Mouse (Mus musculus) embryonic facial prominence, embryonic 13.5 days (tissue): ENCODE measurements around the gene Zfp949. TPM values are rescaled to one million over a fixed set of nuclear protein-coding genes. Genes with fewer than 3 reads are reported as not detected.

Experiments
- ATAC-seq: fragments of 200-750 bp; cut with Nextera tagmentation; 2 replicates; pipeline ENCODE4 v1.8.0; 2017; ENCODE audit warnings: low read depth; ENCODE audit not compliant: insufficient number of reproducible peaks, insufficient read depth, low FRiP score, low TSS enrichment
- H3K27ac ChIP-seq: fragments of 300-500 bp; sonication (generic); 2 replicates; pipeline ENCODE4 v1.5.1; 2015; ENCODE audit warnings: moderate library complexity, mild to moderate bottlenecking, inconsistent platforms
- H3K27me3 ChIP-seq: fragments of 300-500 bp; sonication (generic); 2 replicates; pipeline ENCODE4 v1.6.1; 2015; ENCODE audit warnings: mild to moderate bottlenecking, inconsistent platforms
- H3K36me3 ChIP-seq: fragments of 300-500 bp; sonication (generic); 2 replicates; pipeline ENCODE4 v1.6.1; 2015; ENCODE audit warnings: mild to moderate bottlenecking, inconsistent platforms
- H3K4me1 ChIP-seq: fragments of 300-500 bp; sonication (generic); 2 replicates; pipeline ENCODE4 v1.6.1; 2015; ENCODE audit warnings: inconsistent platforms
- H3K4me2 ChIP-seq: fragments of 300-500 bp; sonication (generic); 2 replicates; pipeline ENCODE4 v1.6.1; 2015; ENCODE audit warnings: moderate library complexity, mild to moderate bottlenecking, inconsistent platforms
- H3K4me3 ChIP-seq: fragments of 300-500 bp; sonication (generic); 2 replicates; pipeline ENCODE4 v1.5.1; 2015; ENCODE audit warnings: mild to moderate bottlenecking, inconsistent platforms
- H3K9ac ChIP-seq: fragments of 300-500 bp; sonication (generic); 2 replicates; pipeline ENCODE4 v1.6.1; 2015; ENCODE audit warnings: mild to moderate bottlenecking, inconsistent platforms
- H3K9me3 ChIP-seq: fragments of 300-500 bp; sonication (generic); 2 replicates; pipeline ENCODE4 v1.6.1; 2016; ENCODE audit warnings: inconsistent platforms
- WGBS: fragments of 180-500 bp; shearing (Covaris S2); methylation state at CpG from one replicate; pipeline ENCODE4 v1.1.7; 2015; ENCODE audit warnings: mixed read lengths; 5-methylcytosine and 5-hydroxymethylcytosine counted together
- polyA plus RNA-seq: library from polyadenylated mRNA; unstranded; fragments of >200 nt; fragmentation: Nextera tagmentation; extraction: Ambion mirVana; gene quantifications from 2 replicates; pipeline ENCODE4 v1.2.1, GENCODE M21; 2015

The Zfp949 gene
- polyA plus RNA-seq: 13.7 and 17.8 TPM in 2 replicates

- Histone ChIP-seq H3K4me1 (peaks cover 16% of the 10 kb centered on the region), H3K4me3 (peak within 1 kb of the TSS; percentile 77), H3K9ac (peak within 1 kb of the TSS; percentile 81), H3K9me3 (no peaks in the 10 kb centered on the region), H3K27me3 (no peaks in the 10 kb centered on the region), H3K27ac (peak within 1 kb of the TSS; percentile 86), H3K4me2 (peak within 1 kb of the TSS; percentile 62), H3K36me3 (peaks cover 13% of the 10 kb centered on the region; the same call in 1 of the 2 replicates)
- under 1% methylated on average over 30 of the region's 30 CpGs for WGBS
- ATAC-seq: peak; percentile 89
Measured at GRCm38 (mm10) chr9:88547851-88548613, at the start of gene Zfp949. Zfp949 (plus strand) TSS chr9:88548020.

DNA sequence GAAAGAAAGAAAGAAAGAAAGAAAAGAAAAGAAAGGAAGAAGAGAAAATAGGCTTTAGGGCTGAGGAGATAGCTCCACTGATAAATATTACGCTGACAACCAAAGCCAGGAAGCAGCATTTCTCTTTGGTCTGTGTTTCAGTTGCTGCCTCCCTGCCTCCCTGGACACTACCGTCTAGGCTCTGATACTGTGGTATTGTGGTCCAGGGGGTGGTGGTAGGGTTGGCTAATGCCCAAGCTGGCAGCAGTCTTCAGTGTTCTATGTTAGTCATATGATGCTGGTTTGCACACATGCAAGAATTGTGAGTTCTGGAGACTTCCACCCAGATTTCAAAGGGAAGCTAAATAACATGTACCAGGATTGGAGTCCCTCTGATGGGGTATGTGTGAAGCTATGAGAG, 47.7 kb upstream of the Zfp949 start:
- H3K27me3 ChIP-seq: no peaks in the 10 kb centered on the region
- H3K4me3 ChIP-seq: no peak overlapping the region
- 67% methylated on average over 2 of the region's 2 CpGs for WGBS
- no peak for ATAC-seq
- H3K9ac ChIP-seq: no peak overlapping the region
- no peak overlapping the region for H3K27ac ChIP-seq
- H3K36me3 ChIP-seq: no peaks in the 10 kb centered on the region
- no peak overlapping the region for H3K4me2 ChIP-seq
- no peaks in the 10 kb centered on the region for H3K9me3 ChIP-seq
- no peaks in the 10 kb centered on the region for H3K4me1 ChIP-seq

GRCm38 (mm10) chr9:88501846-88502245, 46.0 kb upstream of the Zfp949 start:
- WGBS: 88% methylated on average over 6 of the region's 6 CpGs
- no peaks in the 10 kb centered on the region for H3K4me1 ChIP-seq
- no peaks in the 10 kb centered on the region for H3K27me3 ChIP-seq
- H3K4me3 ChIP-seq: no peak overlapping the region
- no peak overlapping the region for H3K27ac ChIP-seq
- no peaks in the 10 kb centered on the region for H3K9me3 ChIP-seq
- no peaks in the 10 kb centered on the region for H3K36me3 ChIP-seq
- H3K4me2 ChIP-seq: no peak overlapping the region
- H3K9ac ChIP-seq: no peak overlapping the region
- ATAC-seq: no peak

DNA sequence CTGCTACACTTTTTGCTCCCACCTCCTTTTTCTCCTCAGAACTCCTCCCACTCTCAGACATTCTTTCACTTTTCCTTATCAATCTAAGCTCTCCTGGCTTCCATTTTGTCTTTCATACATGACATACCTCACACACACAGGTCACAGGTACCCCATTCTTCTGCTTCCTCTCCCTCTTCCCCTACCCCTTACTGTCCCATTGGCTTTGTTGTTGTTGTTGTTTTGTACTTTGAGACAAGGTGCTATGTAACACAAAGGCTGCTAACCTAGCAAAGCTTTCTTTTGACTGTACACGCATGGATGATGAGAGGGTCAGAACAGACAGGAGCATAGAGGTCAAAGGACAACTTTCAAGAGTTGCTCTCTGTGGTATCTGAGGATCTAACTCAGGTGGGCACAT, 32.3 kb upstream of the Zfp949 start:
- Histone ChIP-seq H3K27ac (no peak overlapping the region), H3K9ac (no peak overlapping the region), H3K27me3 (no peaks in the 10 kb centered on the region), H3K9me3 (no peaks in the 10 kb centered on the region), H3K36me3 (peaks cover 11% of the 10 kb centered on the region), H3K4me3 (no peak overlapping the region), H3K4me1 (peaks cover 5% of the 10 kb centered on the region; the same call in 1 of the 2 replicates), H3K4me2 (no peak overlapping the region)
- 90% methylated on average over 1 of the region's 1 CpGs for WGBS
- no peak for ATAC-seq

DNA sequence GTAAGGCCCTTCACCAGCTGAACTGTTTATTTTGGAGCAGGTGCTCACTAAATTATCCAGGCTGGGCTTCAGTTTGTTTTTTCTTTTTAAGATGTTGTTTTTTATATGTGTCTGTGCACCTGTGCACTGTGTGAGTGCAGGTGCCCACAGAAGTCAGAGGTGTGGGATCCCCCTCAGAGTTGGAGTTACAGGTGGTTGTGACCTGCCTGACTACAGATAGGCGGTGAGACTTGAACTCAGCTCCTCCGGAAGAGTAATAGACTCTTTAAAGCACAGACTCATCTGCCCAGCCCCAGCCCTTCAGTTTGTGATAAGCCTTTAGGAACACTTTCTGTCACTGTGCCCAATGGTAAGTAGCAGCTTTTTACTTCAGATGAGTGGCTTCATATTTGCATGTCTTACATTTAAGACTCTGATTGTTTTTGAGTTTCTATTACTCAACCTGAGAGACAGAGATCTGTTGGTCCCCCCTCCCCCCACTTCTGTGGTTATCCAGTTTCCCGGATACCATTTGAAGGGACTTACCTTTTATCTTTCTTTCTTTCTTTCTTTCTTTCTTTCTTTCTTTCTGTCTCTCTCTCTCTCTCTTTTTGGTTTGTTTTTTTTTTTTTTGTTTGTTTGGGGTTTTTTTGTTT, 31.3 kb upstream of the Zfp949 start:
- Histone ChIP-seq H3K4me2 (no peak overlapping the region), H3K4me3 (no peak overlapping the region), H3K9me3 (no peaks in the 10 kb centered on the region), H3K36me3 (peaks cover 19% of the 10 kb centered on the region), H3K27me3 (no peaks in the 10 kb centered on the region), H3K9ac (no peak overlapping the region), H3K27ac (no peak overlapping the region), H3K4me1 (peaks cover 13% of the 10 kb centered on the region; the same call in 1 of the 2 replicates)
- ATAC-seq: no peak
- WGBS: 80% methylated on average over 3 of the region's 3 CpGs

- ATAC-seq: no peak
- no peaks in the 10 kb centered on the region for H3K27me3 ChIP-seq
- no peak overlapping the region; the same call in 1 of the 2 replicates for H3K27ac ChIP-seq
Measured at GRCm38 (mm10) chr9:88519390-88520121, 28.3 kb upstream of the Zfp949 start.

GRCm38 (mm10) chr9:88520122-88520848, 27.5 kb upstream of the Zfp949 start:
- H3K4me3 ChIP-seq: peak overlapping the region; percentile 77; the same call in 1 of the 2 replicates
- 19% methylated on average over 2 of the region's 2 CpGs for WGBS
- H3K4me2 ChIP-seq: peak overlapping the region; percentile 65
- no peak overlapping the region for H3K27ac ChIP-seq
- 0 out of 2 replicates have a peak overlapping the region, but pooled peaks have one; percentile 97 for H3K9ac ChIP-seq
- no peaks in the 10 kb centered on the region for H3K27me3 ChIP-seq
- no peaks in the 10 kb centered on the region for H3K9me3 ChIP-seq
- ATAC-seq: no peak
- peaks cover 15% of the 10 kb centered on the region; the same call in 1 of the 2 replicates for H3K4me1 ChIP-seq
- H3K36me3 ChIP-seq: peaks cover 19% of the 10 kb centered on the region

More at GRCm38 (mm10) chr9:88519390-88520121, 28.3 kb upstream of the Zfp949 start:
- Histone ChIP-seq H3K4me1 (peaks cover 15% of the 10 kb centered on the region; the same call in 1 of the 2 replicates), H3K36me3 (peaks cover 19% of the 10 kb centered on the region), H3K4me2 (no peak overlapping the region), H3K4me3 (no peak overlapping the region), H3K9me3 (no peaks in the 10 kb centered on the region), H3K9ac (no peak overlapping the region)

- H3K27me3 ChIP-seq: no peaks in the 10 kb centered on the region
- peaks cover 19% of the 10 kb centered on the region for H3K36me3 ChIP-seq
- H3K4me3 ChIP-seq: peak overlapping the region; percentile 77
- H3K9me3 ChIP-seq: no peaks in the 10 kb centered on the region
- H3K4me2 ChIP-seq: peak overlapping the region; percentile 65
- H3K4me1 ChIP-seq: peaks cover 15% of the 10 kb centered on the region; the same call in 1 of the 2 replicates
- H3K27ac ChIP-seq: no peak overlapping the region
- peak overlapping the region; percentile 97 for H3K9ac ChIP-seq
- 26% methylated on average over 4 of the region's 4 CpGs for WGBS
- ATAC-seq: no peak
Measured at GRCm38 (mm10) chr9:88520849-88521483, 26.9 kb upstream of the Zfp949 start.

DNA sequence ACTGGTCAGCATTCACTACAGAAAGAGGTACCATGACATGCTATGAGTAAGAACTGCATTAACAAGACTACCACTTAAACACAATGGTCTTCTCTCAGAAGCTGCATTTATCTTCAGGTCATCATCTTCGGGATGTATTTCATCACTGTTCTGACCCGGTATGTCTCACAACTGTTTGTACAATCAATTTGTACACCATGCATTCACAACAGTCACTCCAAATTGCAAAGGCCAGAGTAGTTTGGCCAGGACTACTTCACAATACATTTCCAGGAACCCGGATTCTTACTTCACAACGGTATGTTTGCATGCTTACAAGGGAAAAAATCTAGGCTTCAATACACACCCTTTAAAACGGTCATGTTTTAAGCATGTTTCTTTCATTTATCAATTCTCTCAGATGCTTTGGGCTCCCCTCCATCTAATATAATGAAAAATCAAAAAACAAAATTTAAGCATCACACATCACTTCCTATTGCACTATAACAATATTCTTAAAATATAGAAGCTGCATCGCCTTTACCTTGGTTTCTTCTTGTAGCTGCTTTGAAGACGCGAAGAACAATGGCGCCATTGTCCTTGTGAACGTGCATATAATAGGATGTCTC, 25.8 kb upstream of the Zfp949 start:
- H3K4me3 ChIP-seq: peak overlapping the region; percentile 77
- WGBS: under 1% methylated on average over 10 of the region's 10 CpGs
- no peak for ATAC-seq
- H3K27me3 ChIP-seq: no peaks in the 10 kb centered on the region
- peak overlapping the region; percentile 65 for H3K4me2 ChIP-seq
- H3K9me3 ChIP-seq: no peaks in the 10 kb centered on the region
- H3K27ac ChIP-seq: peak overlapping the region; percentile 93
- peaks cover 15% of the 10 kb centered on the region; the same call in 1 of the 2 replicates for H3K4me1 ChIP-seq
- peak overlapping the region; percentile 97 for H3K9ac ChIP-seq
- peaks cover 19% of the 10 kb centered on the region for H3K36me3 ChIP-seq

- no peaks in the 10 kb centered on the region for H3K27me3 ChIP-seq
- H3K9ac ChIP-seq: peak overlapping the region; percentile 97
- peak overlapping the region; percentile 93 for H3K27ac ChIP-seq
- no peaks in the 10 kb centered on the region for H3K9me3 ChIP-seq
- H3K36me3 ChIP-seq: peaks cover 19% of the 10 kb centered on the region
- peak; percentile 83 for ATAC-seq
- WGBS: under 1% methylated on average over 69 of the region's 69 CpGs
- peaks cover 15% of the 10 kb centered on the region; the same call in 1 of the 2 replicates for H3K4me1 ChIP-seq
- peak overlapping the region; percentile 65 for H3K4me2 ChIP-seq
- H3K4me3 ChIP-seq: peak overlapping the region; percentile 77
Measured at GRCm38 (mm10) chr9:88522569-88523334, 25.1 kb upstream of the Zfp949 start.
